Mouse (Mus musculus) layer of hippocampus, adult 18-20 months (tissue): ENCODE results near the gene Cic. TPM values are rescaled to one million over a fixed set of nuclear protein-coding genes. Genes with fewer than 3 reads are reported as not detected.
A peak's percentile ranks its signal among the peaks of the same experiment; 100 is the strongest.

Experiments used
- DNase-seq, 2 experiments: peaks; one replicate each; pipeline ENCODE4 v3.0.0; 2022; ENCODE audit warnings: low spot score in 2 of 2
- total RNA-seq, 2 experiments: library from RNA; stranded (reverse); gene quantifications; 2 replicates each; pipeline ENCODE4 v1.2.3; 2021

The Cic gene
- total RNA-seq, 2 experiments from 2014 or later, result 198 to 203 TPM

- no peak for DNase-seq
These were observed 1.1 kb downstream of the Cic start for GRCm38 (mm10) chr7:25268588-25268987.

- no peak for DNase-seq
These were observed 1.5 kb downstream of the Cic start for GRCm38 (mm10) chr7:25269029-25269428.

- no peak for DNase-seq
These were observed 2.2 kb downstream of the Cic start for GRCm38 (mm10) chr7:25269545-25270271.

GRCm38 (mm10) chr7:25270652-25271633, 3.4 kb downstream of the Cic start:
- DNase-seq, result no peak

- no peak for DNase-seq
These were observed 4.3 kb downstream of the Cic start for GRCm38 (mm10) chr7:25271651-25272444.

DNA sequence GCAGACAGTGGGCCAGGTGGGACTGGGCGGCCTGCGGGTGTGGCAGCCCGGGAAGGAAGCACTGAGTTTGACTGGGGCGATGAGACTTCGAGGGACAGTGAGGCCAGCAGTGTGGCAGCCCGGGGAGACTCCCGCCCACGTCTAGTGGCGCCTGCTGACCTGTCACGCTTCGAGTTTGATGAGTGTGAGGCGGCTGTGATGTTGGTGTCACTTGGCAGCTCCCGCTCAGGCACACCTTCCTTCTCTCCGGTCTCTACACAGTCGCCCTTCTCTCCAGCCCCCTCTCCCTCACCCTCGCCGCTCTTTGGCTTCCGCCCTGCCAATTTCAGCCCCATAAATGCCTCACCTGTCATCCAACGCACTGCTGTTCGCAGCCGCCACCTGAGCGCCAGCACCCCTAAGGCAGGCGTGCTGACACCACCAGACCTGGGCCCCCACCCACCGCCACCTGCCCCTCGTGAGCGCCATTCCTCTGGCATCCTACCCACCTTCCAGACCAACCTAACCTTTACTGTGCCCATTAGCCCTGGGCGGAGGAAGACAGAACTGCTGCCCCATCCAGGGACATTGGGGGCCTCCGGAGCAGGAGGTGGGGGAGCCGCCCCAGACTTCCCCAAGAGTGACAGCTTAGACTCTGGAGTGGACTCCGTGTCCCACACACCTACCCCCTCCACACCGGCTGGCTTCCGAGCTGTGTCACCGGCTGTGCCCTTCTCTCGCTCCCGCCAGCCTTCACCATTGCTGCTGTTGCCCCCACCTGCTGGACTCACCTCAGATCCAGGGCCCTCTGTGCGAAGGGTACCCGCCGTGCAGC, 5.1 kb downstream of the Cic start:
- no peak for DNase-seq

- no peak for DNase-seq
These were observed 6.0 kb downstream of the Cic start for GRCm38 (mm10) chr7:25273259-25274241.

- no peak for DNase-seq
These were observed 7.1 kb downstream of the Cic start for GRCm38 (mm10) chr7:25274571-25274970.

DNA sequence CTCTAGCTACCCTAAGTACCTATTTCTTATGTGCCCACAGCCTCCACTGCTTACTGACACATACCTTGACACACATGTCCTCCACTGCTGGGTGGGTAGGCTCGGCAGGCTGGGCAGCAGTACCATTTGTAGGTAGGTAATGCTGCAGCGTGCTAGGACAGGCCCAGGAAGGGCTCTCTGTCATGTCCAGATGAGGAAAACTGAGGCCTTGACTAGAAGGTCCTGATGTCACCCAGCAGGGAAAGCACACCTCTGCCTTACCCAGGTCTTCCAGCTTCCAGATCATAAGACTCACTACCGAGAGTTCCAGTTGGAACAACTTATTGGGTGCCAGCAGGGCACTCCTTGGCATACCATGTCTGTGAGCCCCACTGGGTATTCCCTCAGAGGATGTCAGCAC, 7.5 kb downstream of the Cic start:
- DNase-seq, result no peak

GRCm38 (mm10) chr7:25275555-25276298, 8.2 kb downstream of the Cic start:
- DNase-seq, result no peak

DNA sequence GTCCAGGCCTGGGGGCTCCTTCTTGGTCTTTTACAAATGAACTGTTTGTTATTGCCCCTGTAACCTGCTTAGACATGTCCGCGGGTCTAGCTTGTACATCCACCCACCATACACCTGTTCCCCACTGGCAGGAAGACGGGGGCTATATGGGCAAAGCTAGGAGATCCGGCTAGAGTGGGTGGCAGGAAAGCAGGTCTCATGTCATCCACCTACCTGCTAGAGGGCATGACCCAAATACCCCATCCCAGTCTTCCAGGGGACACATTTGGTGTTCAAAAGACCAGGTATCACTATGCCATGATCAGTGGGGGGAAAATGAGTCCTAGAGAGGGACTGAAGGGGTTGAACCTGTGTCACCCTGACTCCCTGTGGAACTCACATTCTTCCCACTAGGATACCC, 9.9 kb downstream of the Cic start:
- DNase-seq, result no peak

DNA sequence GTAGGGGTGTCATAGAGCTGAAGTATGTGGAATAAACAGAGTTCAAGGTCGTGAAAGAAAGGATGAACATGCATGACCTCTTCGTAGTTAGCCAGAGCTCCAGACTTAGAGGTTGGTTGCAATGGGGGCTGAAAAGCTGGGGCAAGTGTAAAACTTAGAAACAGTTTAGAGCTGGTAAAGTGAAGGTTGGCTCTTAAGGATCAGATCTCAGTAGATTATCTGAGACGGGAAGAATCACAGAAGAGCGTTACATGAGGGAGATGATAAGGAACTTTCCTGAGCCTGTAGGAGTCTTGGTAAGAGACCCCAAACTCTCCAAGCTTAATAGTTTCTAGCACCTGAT, 10.5 kb downstream of the Cic start:
- DNase-seq, result no peak

GRCm38 (mm10) chr7:25278341-25279075, 11.0 kb downstream of the Cic start:
- peak; percentile 75 to 88 for DNase-seq

- peak; percentile 82 to 94 for DNase-seq
These were observed 11.8 kb downstream of the Cic start for GRCm38 (mm10) chr7:25279076-25279860.

DNA sequence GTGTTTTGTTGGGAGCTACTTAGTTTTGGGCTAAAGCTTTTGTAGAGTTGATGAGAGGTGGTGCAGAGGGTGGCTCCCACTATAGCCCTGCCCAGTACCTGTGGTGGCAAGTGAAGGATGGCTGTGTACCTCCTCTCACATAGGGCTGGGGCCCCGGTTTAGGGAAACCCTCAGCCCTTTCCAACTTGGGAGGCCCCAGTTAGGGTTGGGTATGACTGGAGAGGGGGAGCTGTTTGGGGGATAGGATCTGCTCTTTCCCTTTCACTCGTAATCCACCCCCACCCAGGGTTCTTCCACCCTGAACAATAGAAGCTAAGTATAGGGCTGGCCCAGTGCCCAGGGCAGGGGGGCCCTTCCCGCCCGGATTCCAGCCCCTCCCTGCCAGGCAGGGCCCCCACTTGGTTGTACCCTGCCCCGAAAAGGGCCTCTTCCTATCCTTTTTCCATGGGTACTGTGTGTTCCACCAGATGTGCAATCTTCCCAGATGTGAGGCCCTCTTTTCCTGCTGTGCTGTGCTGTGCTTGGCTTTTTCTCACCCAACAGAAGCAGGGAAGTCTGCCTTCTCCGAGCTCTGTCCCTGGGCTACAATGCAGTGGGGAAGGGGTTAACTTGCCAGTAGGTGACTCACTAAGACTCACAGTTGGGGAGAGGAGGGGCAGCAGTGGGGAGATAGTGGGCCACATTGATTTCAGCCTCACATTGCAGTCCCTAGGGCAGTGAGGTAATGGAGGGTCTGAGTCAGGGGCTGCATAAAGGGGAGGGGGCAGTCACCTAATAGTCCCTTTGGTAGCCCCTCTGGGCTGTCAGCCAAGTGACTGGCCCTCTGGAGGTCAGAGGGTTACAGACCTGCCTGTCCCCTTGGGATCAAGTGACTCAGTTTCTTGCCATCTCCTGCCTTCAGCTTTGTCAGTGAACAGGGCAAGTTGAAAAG, 12.6 kb downstream of the Cic start:
- no peak for DNase-seq

- no peak for DNase-seq
These were observed 13.7 kb downstream of the Cic start for GRCm38 (mm10) chr7:25281166-25281733.
